Mouse (Mus musculus) embryonic facial prominence, embryonic 10.5 days (tissue): ENCODE measurements around the gene Tmem98. TPM values are rescaled to one million over a fixed set of nuclear protein-coding genes. Genes with fewer than 3 reads are reported as not detected.

Source experiments
- DNase-seq: peaks from one replicate; pipeline ENCODE4 v3.0.0-alpha.2; 2017; ENCODE audit warnings: low spot score
- H3K27ac ChIP-seq: fragments of 300-500 bp; sonication (generic); replicated peaks from 2 replicates; pipeline ENCODE4 v1.5.1; 2016; ENCODE audit warnings: mild to moderate bottlenecking
- H3K27me3 ChIP-seq: fragments of 300-500 bp; sonication (generic); replicated peaks from 2 replicates; pipeline ENCODE4 v1.6.1; 2016; ENCODE audit warnings: low read depth, mild to moderate bottlenecking; ENCODE audit not compliant: poor library complexity, severe bottlenecking
- H3K36me3 ChIP-seq: fragments of 300-500 bp; sonication (generic); replicated peaks from 2 replicates; pipeline ENCODE4 v1.6.1; 2016; ENCODE audit warnings: mild to moderate bottlenecking, moderate library complexity
- H3K4me1 ChIP-seq: fragments of 300-500 bp; sonication (generic); 2 replicates; pipeline ENCODE4 v1.6.1; 2016
- H3K4me3 ChIP-seq: fragments of 300-500 bp; sonication (generic); 2 replicates; pipeline ENCODE4 v1.5.1; 2016; ENCODE audit warnings: mild to moderate bottlenecking, moderate library complexity
- H3K9me3 ChIP-seq: fragments of 300-500 bp; sonication (generic); 2 replicates; pipeline ENCODE4 v1.6.1; 2016; ENCODE audit warnings: mild to moderate bottlenecking
- WGBS: fragments of 180-500 bp; shearing (Covaris S2); methylation state at CpG from one replicate; pipeline ENCODE4 v1.1.7; 2016; 5-methylcytosine and 5-hydroxymethylcytosine counted together
- polyA plus RNA-seq: library from polyadenylated mRNA; unstranded; fragments of >200 nt; fragmentation: Nextera tagmentation; extraction: Ambion mirVana; gene quantifications from 2 replicates; pipeline ENCODE4 v1.2.1, GENCODE M21; 2016

The Tmem98 gene
- polyA plus RNA-seq, 1 experiment from 2014 or later = 125 TPM

DNA sequence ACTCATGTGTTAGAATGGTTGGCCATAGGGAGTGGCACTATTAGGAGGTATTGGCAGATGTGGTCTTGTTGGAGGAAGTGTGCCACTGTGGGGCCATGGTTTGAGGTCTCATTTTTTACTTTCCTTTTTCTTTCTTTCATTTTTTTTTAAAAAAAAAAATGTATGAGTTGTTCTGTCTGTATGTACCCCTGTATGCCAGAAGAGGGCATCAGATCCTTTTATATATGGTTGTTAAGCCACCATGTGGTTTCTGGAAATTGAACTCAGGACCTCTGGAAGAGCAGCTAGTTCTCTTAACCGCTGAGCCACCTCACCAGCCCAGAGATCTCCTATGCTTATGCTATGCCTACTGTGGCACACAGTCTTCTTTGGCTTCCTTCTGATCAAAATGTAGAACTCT lies 28.7 kb downstream of the Tmem98 start:
- Histone ChIP-seq H3K36me3 (no peaks in the 10 kb centered on the region), H3K4me3 (no peak overlapping the region), H3K27me3 (no peaks in the 10 kb centered on the region; the same call in 1 of the 2 replicates), H3K9me3 (no peaks in the 10 kb centered on the region), H3K27ac (no peak overlapping the region), H3K4me1 (peaks cover 7% of the 10 kb centered on the region; the same call in 1 of the 2 replicates)
- no peak for DNase-seq
- WGBS = 65% methylated on average over 1 of the region's 1 CpGs

DNA sequence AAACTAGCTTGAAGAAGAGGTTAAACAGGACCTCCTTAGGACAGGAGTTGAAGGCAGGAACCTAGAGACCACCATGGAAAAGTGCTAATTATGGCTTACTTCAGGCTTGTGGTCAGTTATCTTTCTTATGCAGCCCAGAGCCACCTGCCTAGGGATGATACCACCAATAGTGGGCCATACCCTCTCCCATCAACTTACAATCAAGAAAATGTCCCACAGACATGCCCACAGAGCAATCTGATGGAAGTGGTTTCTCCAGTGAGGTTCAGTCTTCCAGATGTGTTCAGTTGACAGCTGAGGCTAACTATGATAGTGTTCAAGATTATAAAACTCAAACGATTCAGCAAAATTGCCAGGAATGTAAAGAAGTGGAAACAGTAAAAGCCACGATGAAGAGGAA lies 33.5 kb downstream of the Tmem98 start:
- Histone ChIP-seq H3K27me3 (no peaks in the 10 kb centered on the region), H3K36me3 (no peaks in the 10 kb centered on the region), H3K9me3 (no peaks in the 10 kb centered on the region), H3K4me1 (peaks cover 13% of the 10 kb centered on the region), H3K27ac (no peak overlapping the region), H3K4me3 (no peak overlapping the region)
- WGBS = 84% methylated on average over 2 of the region's 2 CpGs
- no peak for DNase-seq

DNA sequence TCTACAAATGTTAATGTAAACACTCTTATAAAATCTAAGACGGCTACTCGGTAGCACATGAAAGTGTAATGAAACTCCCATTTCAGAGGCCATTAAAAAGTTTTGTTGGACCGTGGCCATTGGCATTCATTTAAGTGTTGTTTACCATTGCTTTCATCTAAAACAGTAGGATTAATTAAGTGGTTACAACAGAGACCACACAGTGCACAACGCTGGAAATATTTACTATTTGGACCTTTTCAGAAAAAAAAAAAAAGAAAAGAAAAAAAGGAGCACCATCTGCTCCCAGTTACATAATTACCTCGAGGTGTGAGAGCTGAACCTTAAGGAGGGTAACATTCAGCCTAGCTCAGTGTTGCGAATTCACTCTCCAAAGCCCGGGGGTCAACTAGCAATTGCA lies 35.5 kb downstream of the Tmem98 start:
- Histone ChIP-seq H3K4me3 (no peak overlapping the region), H3K4me1 (peaks cover 13% of the 10 kb centered on the region), H3K9me3 (no peaks in the 10 kb centered on the region), H3K27ac (no peak overlapping the region), H3K27me3 (no peaks in the 10 kb centered on the region), H3K36me3 (no peaks in the 10 kb centered on the region)
- 58% methylated on average over 7 of the region's 7 CpGs for WGBS
- DNase-seq = no peak

DNA sequence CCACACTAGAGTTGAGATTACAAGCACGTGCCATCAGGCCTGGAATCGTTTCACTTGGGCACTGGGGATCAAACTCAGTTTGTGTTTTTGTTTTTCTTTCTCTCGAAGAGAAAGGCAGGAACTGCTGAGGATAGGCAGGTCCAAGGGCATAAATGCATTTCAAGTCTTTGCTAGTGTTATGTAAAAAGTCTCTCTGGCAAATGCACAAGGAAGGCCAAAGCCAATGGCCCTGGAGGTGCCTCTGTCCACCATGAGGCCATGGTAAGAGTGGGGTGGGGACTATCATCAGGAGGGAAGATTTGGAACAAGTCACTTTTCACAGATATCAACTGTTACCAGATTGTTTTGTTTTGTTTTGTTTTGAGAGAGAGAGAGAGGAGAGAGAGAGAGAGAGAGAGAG lies 36.1 kb downstream of the Tmem98 start:
- WGBS = 36% methylated on average over 3 of the region's 3 CpGs
- Histone ChIP-seq H3K4me3 (no peak overlapping the region), H3K4me1 (peaks cover 12% of the 10 kb centered on the region), H3K9me3 (no peaks in the 10 kb centered on the region), H3K27me3 (no peaks in the 10 kb centered on the region), H3K27ac (no peak overlapping the region), H3K36me3 (no peaks in the 10 kb centered on the region)
- no peak for DNase-seq

DNA sequence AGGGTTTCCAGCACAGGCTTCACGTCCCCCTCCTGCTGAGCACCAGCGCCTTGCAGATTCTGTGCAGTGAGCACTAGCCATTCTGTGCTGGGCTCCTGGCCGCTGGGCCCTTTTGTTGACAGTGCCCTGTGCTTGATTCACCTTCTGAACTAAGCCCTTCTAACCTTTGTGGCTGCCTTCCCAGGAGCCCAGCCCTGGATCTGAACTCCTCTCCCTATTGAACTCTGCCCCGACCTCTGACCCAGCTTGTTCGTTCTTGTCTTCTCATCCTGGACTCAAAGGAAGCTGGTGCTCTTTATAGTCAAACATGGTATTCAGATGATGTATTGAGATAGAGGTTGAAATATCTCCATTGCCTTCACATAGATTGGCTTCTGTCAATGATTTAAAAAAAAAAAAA lies 38.2 kb downstream of the Tmem98 start:
- no peak for DNase-seq
- 39% methylated on average over 5 of the region's 5 CpGs for WGBS
- no peaks in the 10 kb centered on the region for H3K9me3 ChIP-seq
- no peaks in the 10 kb centered on the region for H3K27me3 ChIP-seq
- no peak overlapping the region for H3K27ac ChIP-seq
- peaks cover 6% of the 10 kb centered on the region for H3K4me1 ChIP-seq
- no peaks in the 10 kb centered on the region for H3K36me3 ChIP-seq
- H3K4me3 ChIP-seq = no peak overlapping the region

DNA sequence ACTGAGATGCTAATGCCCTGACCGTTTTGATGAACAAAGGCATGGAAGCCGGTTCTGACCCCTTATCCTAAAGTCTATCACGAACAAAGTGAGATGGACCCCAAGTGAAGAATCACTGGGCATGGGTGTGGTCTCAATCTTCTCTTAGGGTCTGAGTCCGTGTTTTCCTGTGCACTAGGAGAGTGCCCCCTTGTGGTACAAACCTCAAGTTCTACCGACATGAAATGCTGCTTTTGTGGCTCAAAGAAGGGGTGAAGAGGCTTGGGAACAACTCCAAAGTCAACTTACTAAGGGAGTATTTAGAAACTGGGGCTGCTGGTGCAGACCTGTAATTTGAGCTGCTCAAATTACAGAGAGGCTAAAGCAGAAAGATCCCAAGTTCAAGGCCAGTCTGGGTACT lies 41.9 kb downstream of the Tmem98 start:
- WGBS = 46% methylated on average over 5 of the region's 5 CpGs

DNA sequence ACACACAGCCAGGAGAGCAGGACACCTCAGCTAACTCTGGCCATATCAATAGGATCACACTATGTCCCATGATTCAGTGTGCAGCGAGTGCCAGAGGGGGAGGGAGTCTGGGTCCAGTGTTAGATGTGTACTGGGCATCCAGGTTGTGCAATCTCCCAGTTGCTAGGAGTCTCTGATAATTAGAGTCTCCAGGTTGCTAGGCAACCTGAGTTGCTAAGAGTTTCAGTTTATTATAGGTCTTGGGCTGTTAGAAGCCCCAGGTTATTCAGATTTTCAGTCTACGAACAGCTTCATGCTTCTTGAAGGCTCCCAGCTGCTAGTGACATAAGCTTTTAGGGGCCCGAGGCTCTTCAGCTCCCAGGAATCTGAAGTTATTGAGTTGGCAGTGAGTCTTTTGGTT lies 43.0 kb downstream of the Tmem98 start:
- Histone ChIP-seq H3K4me3 (no peak overlapping the region), H3K27me3 (no peaks in the 10 kb centered on the region), H3K4me1 (peaks cover 2% of the 10 kb centered on the region), H3K9me3 (no peaks in the 10 kb centered on the region), H3K27ac (no peak overlapping the region), H3K36me3 (no peaks in the 10 kb centered on the region)
- no peak for DNase-seq
- WGBS = 74% methylated on average over 3 of the region's 3 CpGs

More for the DNA sequence above, 41.9 kb downstream of the Tmem98 start:
- H3K4me3 ChIP-seq = no peak overlapping the region
- H3K27me3 ChIP-seq = no peaks in the 10 kb centered on the region
- no peaks in the 10 kb centered on the region for H3K9me3 ChIP-seq
- no peaks in the 10 kb centered on the region for H3K36me3 ChIP-seq
- peak; percentile 14 for DNase-seq
- no peak overlapping the region for H3K27ac ChIP-seq
- H3K4me1 ChIP-seq = peaks cover 6% of the 10 kb centered on the region

DNA sequence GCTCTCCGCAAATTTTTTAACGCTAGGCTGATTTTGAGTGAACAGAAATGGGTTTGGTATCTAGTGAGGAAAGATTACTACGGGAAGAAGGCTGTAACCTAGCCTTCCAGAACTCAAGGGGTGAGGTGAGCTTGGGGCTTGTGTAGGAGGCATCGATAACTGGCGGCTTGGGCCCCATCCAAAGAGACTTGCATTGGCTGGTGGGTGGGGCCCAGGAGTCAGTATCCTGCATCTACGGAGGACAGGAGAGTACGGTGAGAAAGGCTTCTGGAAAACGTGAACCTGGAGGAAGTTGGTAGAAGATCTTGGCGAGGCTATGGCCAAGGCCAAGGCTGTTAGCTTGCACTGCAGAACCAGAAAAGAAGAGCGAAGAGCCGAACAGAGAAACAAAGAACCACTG lies 44.5 kb downstream of the Tmem98 start:
- WGBS = 89% methylated on average over 11 of the region's 11 CpGs
- Histone ChIP-seq H3K27ac (no peak overlapping the region), H3K27me3 (no peaks in the 10 kb centered on the region), H3K4me3 (no peak overlapping the region), H3K36me3 (no peaks in the 10 kb centered on the region), H3K4me1 (no peaks in the 10 kb centered on the region), H3K9me3 (no peaks in the 10 kb centered on the region)
- DNase-seq = no peak

DNA sequence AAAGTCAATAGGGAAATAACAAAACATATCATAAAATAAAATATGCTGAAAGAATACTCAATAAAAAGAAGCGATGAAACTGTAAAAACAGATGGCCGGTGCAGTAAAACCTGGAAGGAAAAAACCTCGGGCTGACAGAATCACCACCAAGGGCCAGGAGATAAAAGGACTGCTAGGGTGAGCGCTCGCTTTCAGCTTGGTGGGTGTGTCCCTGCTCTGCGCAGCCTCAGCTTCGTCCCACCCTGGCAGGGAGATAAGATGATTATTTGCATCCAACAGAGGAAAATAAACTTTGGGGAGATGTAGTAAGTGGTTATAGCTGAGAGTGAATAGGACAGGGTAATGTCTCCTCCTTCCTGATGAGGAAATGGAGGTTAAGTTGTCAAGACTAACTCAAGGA lies 44.9 kb downstream of the Tmem98 start:
- no peaks in the 10 kb centered on the region for H3K27me3 ChIP-seq
- no peaks in the 10 kb centered on the region for H3K36me3 ChIP-seq
- H3K4me3 ChIP-seq = no peak overlapping the region
- no peaks in the 10 kb centered on the region for H3K4me1 ChIP-seq
- WGBS = 69% methylated on average over 7 of the region's 7 CpGs
- no peaks in the 10 kb centered on the region for H3K9me3 ChIP-seq
- no peak overlapping the region for H3K27ac ChIP-seq
- no peak for DNase-seq

DNA sequence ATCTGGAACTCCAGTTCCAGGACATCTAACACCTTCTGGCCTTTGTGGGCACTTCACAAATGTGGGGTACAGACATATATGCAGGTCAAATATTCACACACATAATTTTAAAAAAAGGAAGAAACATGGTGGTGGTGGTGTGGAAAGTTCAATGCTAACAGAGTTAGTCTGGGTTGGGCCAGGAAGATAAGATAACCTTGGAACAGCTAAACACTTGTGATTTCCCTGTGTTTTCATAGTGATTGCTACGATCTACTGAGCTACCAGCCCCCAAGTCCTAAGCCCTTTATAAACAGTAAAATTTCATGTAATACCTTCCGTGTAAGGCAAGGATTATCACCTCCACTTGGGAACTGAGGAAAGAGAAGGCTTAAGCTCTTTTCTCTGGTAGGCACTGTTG lies 46.9 kb downstream of the Tmem98 start:
- Histone ChIP-seq H3K4me1 (no peaks in the 10 kb centered on the region), H3K27me3 (no peaks in the 10 kb centered on the region), H3K36me3 (no peaks in the 10 kb centered on the region), H3K9me3 (no peaks in the 10 kb centered on the region), H3K4me3 (no peak overlapping the region), H3K27ac (no peak overlapping the region)
- no peak for DNase-seq
- WGBS = 80% methylated on average over 2 of the region's 2 CpGs

DNA sequence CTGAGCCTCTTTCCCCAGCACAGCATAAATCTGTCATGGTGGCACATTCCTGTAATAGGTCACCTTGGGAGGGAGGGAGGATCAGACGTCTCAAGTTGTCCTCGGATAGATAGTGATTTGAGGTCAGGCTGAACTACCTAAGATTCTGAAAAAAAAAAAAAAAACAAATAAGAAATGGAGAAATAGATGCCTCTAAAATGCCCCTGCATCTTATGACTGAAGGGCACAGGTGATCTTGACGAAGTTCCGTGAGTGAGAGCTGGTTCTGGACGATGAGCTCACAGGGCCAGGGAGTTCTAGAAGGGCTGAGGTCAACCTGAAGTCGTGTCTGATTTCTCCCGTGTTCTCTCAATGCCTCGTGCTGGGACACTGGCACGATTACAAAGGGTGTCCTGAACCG lies 48.1 kb downstream of the Tmem98 start, which contains the start of gene Spaca3:
Gene Spaca3, plus strand, starts transcription at position 301 of the 400 bp plus-strand sequence.
- no peaks in the 10 kb centered on the region for H3K4me1 ChIP-seq
- H3K27ac ChIP-seq = no peak within 1 kb of the TSS
- H3K9me3 ChIP-seq = no peaks in the 10 kb centered on the region
- H3K36me3 ChIP-seq = no peaks in the 10 kb centered on the region
- H3K27me3 ChIP-seq = no peaks in the 10 kb centered on the region
- no peak for DNase-seq
- WGBS = 82% methylated on average over 10 of the region's 10 CpGs
- H3K4me3 ChIP-seq = no peak within 1 kb of the TSS

DNA sequence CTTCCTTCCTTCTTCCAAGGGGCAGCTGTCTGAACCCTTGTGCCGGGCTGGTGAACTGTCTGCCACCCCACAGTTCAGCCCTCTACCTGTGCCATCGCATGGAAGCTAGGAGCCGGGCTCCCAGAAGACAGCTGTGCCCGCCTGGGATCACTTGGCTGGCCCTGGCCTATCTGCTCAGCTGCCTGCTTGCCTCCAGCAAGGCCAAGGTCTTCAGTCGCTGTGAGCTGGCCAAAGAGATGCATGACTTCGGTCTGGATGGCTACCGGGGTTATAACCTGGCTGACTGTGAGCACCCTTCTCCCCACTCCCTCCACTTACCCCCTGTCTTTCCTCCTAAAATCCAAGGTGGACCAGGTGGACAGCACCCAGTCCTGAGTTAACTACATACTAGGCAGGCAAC lies 53.0 kb downstream of the Tmem98 start:
- Histone ChIP-seq H3K36me3 (no peaks in the 10 kb centered on the region), H3K27me3 (no peaks in the 10 kb centered on the region), H3K27ac (no peak overlapping the region), H3K4me3 (no peak overlapping the region), H3K4me1 (no peaks in the 10 kb centered on the region), H3K9me3 (no peaks in the 10 kb centered on the region)
- DNase-seq = no peak
- WGBS = 90% methylated on average over 7 of the region's 7 CpGs

DNA sequence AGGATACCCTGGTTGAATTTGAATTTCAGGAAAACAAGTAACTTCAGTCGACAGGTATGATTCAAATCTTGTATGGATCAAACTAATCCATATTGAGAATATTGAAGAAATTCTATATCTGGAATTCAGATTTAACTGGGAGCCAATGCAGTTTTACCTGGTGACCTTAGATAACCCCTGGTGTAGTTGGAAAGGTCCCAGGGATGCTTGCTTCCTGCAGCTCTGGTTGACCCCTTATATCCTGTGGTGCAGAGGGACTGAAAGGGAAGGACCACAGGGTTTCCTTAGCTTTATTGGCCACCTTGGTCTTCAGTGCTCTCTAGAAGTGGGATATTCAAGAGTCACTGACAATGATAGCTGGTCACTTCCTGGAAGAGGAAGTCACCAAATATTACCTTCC lies 58.1 kb downstream of the Tmem98 start:
- WGBS = 93% methylated on average over 1 of the region's 1 CpGs
- DNase-seq = no peak
- H3K36me3 ChIP-seq = no peaks in the 10 kb centered on the region
- H3K27ac ChIP-seq = no peak overlapping the region
- H3K9me3 ChIP-seq = no peaks in the 10 kb centered on the region
- H3K27me3 ChIP-seq = no peaks in the 10 kb centered on the region
- H3K4me1 ChIP-seq = no peaks in the 10 kb centered on the region
- H3K4me3 ChIP-seq = no peak overlapping the region
